Mouse (Mus musculus) kidney, adult 2 months (tissue): Measurements from ENCODE around the gene Aurkaip1.

Source experiments
- CTCF ChIP-seq: fragments of 200-500 bp; conservative IDR thresholded peaks from 2 replicates; pipeline ENCODE4 v1.5.1; 2011; ENCODE audit warnings: low read depth, mild to moderate bottlenecking, control low read depth, low read length, moderate library complexity, mixed read lengths; ENCODE audit not compliant: insufficient read depth, insufficient read length
- POLR2A ChIP-seq: fragments of 200-500 bp; IDR thresholded peaks from one replicate; pipeline ENCODE4 v1.6.1; 2011; ENCODE audit warnings: low read depth, low read length, control low read depth

- no peak for TF ChIP-seq CTCF
- no peak for TF ChIP-seq POLR2A
These were observed 10.7 kb downstream of the Aurkaip1 start for GRCm38 (mm10) chr4:155841651-155842270.
